Mouse (Mus musculus) left cerebral cortex, postnatal 14 days (tissue): ENCODE results near the gene Evx1. TPM values are rescaled to one million over a fixed set of nuclear protein-coding genes. Genes with fewer than 3 reads are reported as not detected.

ENCODE experiments used
- DNase-seq, 2 experiments: peaks; one replicate each; pipeline ENCODE4 v3.0.0; 2021 to 2022; ENCODE audit warnings: low spot score in 2 of 2, mixed read lengths in 1 of 2
- intact Hi-C: fragments of 180-260 bp; cut with DNase I; formaldehyde crosslinking; loops from one replicate; pipeline ENCODE4 v1.15.1; 2025
- long read RNA-seq, 2 experiments: library from polyadenylated mRNA; stranded (forward); transcript quantifications; one replicate each; pipeline ENCODE4 v2.0.0; 2021
- total RNA-seq, 2 experiments: library from RNA; stranded (reverse); gene quantifications; 2 replicates each; pipeline ENCODE4 v1.2.3; 2021

The Evx1 gene
- not detected for total RNA-seq
- long read RNA-seq, experiment 1 = 0 reads
- long read RNA-seq, experiment 2 = 0 reads

DNA sequence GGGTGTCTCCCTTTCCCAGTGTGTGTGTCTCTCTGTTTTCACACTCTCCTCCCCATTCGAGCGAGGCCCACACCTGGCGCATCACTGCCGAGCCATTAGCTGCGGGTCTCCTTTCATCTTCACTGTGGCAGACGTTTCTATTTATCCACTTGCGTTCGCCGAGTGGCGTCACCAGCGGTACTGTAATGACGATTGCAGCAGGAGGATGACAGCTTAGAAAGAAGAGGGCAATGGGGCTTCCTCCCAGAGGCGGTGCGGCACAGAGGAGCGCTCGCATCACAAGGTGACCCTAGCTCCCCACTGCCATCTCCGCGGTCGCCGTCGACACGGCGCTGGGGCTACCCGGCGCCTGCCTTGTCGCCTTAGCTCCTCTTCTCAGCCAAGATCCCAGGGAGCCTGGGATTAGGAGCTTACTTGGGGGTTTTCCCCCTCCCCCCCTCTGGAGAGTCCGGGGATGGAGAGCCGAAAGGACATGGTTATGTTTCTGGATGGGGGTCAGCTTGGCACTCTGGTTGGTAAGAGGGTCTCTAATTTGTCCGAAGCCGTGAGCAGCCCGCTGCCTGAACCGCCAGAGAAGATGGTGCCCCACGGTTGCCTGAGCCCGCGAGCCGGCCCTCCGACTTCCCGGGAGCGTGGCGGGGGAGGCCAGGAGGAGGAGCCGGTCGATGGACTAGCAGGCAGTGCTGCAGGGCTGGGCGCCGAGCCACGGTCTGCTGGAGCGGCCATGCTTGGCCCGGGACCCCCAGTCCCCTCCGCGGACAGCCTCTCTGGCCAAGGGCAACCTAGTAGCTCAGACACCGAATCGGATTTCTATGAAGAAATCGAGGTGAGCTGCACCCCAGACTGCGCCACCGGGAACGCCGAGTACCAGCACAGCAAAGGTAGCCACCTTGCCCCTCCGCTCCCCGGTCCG, at the start of gene Evx1:
TSS of gene Evx1 (plus strand) at position 108 of the 913 bp plus-strand sequence.
- no peak for DNase-seq
- intact Hi-C loops = loop anchor here (5.0 to 10.0 kb wide), 3 partner anchors 149 to 1141 kb away; partner anchors contain the start of gene Hoxa2

DNA sequence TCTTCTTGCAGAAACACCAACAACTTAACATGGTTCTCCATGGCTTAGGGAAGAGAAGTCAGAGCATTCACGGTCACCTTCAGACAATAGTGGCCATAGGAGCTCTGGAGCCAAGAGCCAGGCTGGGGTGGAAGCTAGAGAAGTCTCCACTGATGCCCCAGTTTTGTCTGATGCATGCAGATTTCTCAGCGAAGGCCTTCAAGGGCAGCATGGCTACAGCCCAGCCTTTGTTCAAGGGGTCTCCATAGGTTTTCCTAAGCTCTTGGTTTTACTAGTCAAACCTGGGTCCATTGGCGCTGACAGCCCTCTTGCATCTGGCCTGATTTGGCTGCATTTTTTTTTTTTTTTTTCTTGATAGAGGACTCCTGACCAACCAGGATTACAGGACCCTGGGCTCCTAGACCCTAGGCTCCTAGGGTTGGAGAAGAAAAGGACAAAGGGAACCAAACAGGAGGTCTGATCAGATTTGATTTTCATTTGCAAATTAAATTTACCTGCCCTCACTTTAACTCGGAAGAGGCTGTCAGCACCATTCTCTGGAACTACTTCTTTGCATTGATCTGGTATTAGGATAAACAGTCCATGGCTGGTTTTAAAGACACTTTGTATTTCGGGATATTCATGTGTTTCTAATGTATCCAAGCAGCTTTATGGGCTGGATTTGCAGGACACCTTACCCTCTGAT, 49.0 kb upstream of the Evx1 start:
- DNase-seq = no peak
- intact Hi-C loops = loop anchor here (5.0 kb wide), 2 partner anchors 458 to 653 kb away; no protein-coding TSS in a partner anchor

DNA sequence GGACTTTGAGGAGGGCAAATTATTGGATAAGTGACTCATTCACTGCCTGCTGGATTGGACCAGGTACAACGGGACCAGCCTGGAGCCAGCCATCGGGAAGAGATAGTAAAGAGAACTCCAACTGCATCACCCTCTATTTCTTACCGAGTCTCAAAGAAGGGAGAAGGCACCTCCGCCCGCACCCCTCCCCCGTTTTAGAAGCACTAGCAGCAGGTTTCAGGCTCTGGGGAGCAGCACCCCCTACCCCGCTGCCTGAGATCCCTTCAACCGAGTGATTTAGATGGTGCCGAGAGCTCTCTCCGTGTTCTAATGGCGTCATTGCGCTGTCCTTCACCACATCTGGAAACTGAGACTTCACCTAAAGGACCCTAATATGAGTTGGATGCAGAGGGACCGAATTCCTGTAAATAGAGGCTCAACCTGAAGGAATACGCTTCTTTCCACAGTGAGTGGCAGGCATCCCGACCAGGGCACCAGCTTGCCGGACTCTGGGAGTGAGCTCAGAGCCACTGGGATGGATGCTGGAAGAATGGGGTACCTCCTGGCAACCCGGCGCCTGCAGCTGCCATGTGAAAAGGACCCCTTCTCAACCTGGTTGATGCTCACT, 47.9 kb upstream of the Evx1 start:
- no peak for DNase-seq

DNA sequence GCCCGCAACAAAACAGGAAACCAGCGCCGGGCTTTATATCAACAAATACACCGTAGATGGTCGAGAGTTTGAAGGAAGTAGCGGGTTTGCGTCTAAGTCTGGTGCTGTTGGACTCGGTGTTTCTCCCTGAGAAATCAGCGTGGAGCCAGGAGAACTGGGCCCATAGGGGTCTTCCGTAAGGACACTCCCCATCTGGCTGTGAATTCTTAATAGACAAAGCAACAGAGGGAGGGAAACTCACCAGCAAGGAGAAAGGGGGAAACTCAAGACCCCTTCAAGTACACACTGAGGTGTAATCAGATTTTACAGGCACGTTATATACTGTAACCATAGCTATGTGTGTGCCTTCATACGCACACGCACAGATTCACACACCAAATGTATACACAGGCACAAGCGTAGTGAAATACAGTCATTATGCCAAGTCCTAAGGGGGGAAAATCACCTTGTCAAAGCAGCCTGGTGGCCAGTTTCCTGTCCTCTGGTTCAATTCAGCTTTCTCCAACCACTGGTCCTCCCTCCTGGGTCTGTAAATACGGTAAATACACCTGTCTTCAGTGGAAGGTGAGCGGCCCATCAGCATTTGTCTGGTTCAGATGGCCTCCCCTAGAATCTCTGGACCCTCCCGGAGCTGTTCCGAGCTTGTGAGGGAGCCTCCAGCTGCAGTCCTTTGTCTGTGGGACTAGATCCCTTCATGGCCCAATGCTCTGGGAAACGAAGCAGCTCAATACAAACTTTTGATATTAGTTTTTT, 47.2 kb upstream of the Evx1 start:
- intact Hi-C loops = no loop called here

More for the DNA sequence above, 47.9 kb upstream of the Evx1 start:
- intact Hi-C loops = no loop called here

DNA sequence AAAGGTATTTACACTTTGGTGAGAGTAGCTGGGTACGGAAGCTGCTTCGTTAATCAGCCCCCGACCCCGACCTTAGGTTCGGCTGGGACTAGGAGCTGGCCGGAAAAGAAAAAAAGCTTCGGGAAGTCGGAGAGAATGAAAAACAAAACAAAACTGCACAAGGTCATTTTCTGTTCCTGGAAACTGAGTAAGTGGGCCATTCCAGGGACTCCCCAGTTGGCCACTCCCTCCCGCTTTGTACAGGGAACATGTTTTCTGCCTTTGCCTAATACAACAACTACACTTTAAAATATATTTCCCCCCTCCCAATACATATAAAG, 46.7 kb upstream of the Evx1 start:
- intact Hi-C loops = no loop called here
- DNase-seq = no peak

More for the DNA sequence above, 47.2 kb upstream of the Evx1 start:
- DNase-seq = no peak

DNA sequence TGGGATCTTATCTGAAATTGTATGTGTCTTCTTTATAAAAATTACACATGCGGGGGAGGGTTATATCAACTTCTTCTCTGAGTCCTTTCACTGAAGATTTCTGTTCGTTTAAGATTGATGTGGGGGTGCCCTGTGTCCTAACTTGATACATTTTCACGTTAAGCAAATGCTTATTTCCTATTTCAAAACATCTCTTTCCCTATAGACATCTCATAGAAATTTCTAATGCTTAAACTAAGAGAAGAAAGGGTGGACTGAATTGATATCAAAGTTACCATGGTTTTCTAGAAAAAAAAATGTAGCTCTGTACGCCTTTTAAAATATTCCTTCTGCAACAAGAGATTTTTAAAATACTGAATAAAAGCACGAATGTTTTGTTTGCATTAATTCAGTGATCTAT, 46.1 kb upstream of the Evx1 start:
- DNase-seq = no peak
- intact Hi-C loops = no loop called here

DNA sequence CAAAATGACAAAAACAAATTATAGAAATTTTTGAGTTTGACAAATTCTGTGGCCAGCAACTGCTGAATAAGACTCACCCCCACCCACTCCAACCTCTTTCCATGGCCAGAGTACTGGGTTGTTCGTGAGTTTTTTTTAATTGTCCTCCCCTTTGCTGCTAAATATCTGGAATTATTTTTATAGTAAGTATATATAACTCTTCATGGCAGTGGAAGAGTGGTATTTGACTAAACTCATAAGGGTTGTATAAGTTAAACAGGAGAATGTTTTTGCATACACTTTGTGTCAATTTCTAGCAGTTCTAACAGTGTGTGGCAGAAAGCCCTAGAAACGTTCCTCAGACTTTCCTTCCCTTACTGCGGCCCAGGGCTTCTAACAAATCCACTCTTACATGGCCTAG, 45.6 kb upstream of the Evx1 start:
- intact Hi-C loops = no loop called here
- DNase-seq = no peak

DNA sequence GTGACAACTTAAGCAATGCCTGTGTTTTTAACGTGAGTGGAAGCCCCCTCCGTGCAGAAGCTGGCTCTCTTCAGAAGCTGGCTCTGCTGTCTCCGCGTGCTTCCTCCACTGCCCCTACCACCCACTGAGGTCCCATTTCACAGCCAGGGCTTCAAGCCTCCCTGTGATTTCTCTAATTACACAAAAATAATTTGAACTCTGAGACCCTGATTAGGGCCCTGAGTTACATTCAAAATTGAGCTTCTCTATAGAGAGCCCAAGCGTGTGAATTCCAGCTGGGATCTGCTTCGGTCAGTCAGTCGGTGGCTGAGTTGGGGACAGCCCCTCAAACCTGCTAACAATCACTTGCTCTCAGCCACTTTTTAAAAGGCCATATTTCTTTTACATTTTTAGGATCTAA, 45.0 kb upstream of the Evx1 start:
- intact Hi-C loops = no loop called here
- DNase-seq = no peak

DNA sequence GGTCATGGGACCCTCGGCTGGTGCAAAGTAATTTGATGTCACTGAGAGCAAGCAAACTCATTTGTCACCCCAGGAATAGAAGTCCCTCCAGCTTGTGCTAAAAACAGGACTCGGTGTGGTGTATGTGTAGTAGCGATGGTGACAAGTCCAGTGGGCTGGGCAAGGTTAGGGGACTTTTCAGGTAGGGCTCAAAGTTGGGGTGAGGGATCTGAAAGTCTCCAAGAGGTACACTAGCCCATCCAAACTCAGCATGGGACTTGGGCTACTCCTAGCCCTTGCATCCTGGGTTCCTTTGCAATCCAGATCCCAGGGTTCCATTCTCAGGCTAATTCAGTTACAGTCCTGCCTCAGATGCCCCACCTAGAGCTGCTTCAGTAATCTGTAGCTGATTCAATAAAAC, 44.5 kb upstream of the Evx1 start:
- DNase-seq = no peak
- intact Hi-C loops = no loop called here

DNA sequence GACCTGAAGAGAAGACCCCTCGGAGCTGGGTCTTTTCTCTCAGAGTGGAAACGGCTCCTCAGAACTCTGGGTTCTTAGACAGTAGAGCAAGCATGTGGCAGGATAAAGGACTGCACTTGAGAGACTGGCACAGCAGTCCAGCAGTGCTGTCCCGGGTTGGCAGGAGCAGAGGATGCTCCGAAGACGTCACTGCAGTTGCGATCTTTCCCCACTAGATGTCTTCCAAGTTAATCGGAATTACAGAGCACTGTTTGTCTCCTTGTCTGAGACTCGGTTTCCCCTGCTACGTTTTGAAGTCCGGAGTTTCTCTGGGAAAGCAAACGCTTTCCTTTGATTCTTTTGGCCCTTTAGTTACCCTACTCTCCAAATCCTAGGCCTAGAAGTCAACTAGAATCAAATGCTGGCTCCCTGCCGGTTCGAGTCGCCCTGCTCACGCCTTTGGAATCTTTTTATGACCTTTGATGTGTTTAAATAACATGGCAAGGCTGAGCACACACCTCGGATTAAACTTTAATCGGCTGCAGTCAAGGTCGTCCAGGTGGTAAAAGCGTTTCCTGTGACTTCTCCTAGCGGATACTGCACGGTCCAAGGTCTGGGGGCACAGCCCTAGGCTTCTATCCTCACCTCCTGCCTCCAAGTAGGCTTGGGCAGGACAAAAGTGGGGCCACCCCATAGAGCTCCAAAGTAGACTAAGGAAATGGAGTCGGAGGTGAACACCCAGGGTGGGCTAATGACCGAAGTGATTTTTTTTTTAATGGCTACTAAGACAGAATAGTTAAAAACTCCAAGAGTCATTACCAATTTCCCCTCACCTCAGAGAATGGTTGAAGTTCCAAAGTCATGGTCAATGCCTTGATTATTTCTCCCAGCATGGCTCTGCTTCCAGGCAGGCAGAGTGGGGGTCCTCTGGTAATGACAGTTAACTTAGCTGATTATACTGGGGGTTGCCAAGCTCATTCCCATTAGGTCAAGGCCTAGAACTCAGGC, 42.5 kb upstream of the Evx1 start:
- peak; percentile 63 to 71 for DNase-seq
- intact Hi-C loops = loop anchor here (5.0 to 10.0 kb wide), 2 partner anchors 304 to 567 kb away; no protein-coding TSS in a partner anchor

DNA sequence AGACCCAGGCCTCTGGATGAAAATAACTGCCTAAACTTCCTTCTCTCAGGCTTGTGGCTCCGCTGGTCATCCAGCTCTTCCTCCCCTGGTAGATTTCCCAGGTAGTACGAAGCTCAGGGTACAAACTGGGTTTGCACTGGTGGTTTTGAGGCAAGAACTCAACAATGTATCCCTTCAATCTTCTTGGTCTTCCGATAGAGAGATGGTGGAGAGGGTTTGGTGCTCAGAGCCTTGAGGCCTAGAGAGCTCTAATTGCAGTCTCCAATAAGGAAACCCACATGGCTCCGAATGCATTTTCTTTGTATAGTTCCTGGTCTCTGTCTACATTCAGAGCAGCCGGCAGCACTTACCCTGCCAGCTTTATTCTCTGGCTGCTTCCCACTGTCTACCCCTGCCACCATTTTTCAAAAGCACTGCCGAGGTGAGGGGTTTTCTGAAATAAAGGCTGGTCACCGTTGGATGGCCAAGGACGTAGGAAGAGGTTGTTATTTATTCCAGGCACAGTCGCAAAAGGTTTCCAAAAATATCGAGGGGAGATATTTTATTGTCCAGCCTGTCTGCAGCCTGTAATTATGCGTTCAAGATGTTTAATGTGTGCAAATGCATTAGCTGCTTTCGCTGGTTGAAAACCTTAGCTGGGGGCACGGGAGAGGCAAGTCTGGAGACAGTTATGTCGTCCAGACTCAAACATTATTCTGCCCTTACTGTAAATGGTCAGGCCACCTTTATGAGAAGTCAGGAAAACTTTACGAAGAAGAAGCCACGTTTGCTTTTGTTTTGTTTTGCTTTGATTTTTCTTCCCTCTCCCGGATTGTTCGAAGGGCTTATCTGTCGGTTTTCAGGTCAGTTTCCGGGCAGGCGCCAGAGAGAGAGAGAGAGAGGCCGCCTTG, 40.3 kb upstream of the Evx1 start:
- DNase-seq = no peak
- intact Hi-C loops = loop anchor here (5.0 to 10.0 kb wide), 2 partner anchors 302 to 564 kb away; no protein-coding TSS in a partner anchor

DNA sequence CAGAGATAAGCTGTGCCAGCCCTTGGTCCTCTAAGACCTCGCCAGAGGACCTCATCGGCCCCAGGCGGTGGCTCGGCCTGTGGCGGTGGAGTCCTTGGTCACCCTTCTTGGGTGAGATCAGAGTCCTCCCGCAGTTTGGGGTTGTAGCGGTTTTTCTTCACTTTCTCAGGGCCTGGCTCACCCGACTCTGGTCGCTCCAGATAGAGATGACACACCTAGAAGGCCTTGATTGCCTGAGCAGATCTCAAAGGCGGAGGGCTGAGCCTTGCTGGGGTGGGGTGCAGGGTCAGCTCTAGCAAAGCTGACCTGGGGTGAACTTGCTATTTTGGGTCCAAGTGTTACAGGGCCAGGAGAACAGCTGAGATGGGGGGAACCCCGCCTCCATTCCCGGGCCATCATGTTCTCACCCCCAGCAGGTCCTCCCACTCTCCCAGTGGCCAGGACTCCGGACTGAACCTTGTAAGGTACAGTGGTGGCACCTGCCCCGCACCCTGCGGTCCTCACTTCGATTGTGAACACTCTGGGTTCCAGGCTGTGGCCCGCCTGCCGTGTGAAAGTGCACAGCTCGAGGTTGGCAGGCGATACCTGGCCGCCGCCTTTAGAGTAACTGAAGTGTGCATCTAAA, 39.5 kb upstream of the Evx1 start:
- intact Hi-C loops = loop anchor here (5.0 to 10.0 kb wide), 2 partner anchors 301 to 564 kb away; no protein-coding TSS in a partner anchor
- DNase-seq = no peak

DNA sequence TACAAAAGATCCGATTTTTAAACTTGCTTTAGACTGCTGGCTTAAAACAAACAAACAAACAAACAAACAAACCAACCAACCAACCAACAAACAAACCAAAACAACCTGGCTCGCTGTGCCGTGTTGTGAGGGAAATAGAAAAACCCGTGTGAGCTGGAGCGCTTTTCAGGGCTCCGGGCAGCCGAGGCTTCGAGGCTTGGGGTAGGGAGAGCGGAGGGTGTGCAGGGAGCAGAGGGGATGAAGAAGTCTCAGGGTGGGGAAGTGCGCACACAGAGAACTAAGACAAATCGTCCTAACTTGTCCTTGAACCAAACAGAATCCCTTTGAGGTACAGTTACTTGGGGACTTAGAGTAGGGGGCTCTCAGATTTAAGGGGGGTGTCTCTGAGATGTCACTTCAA, 38.7 kb upstream of the Evx1 start:
- no peak for DNase-seq
- intact Hi-C loops = loop anchor here (5.0 to 10.0 kb wide), 2 partner anchors 300 to 563 kb away; no protein-coding TSS in a partner anchor

DNA sequence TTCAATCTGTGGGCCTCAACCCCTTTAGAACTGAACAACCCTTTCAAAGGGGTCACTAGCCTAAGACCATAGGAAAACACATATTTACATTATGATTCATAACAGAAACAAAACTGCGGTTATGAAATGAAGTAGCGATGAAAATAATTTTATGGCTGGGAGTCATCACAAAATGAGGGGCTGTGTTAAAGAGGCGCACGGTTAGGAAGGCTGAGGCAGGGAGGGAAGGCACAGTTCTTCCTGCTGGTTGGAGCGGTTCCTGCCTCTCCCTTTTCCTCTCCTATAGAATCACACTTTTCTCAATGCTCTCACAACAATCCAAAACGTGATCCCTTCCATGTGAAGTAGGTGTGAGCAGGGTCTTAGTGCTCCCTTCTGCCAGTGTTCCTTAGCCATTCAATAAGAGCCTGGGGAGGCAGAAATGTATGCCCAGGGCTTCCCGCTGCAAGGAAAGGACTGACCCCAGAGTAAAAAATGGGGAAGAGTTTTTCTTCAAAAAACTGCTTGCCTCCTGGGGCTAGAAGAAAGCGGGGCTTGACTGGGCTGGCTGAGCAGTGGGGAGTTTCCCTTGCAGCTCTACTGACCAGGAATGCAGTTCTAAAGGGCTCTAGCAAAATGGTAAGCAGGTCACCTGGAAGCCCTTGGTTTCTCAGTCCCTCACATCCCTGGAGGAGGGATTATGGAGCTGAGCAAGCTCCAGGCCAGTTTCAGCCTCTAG, 37.6 kb upstream of the Evx1 start:
- intact Hi-C loops = loop anchor here (10.0 kb wide), 1 partner anchor 299 kb away; no protein-coding TSS in a partner anchor

DNA sequence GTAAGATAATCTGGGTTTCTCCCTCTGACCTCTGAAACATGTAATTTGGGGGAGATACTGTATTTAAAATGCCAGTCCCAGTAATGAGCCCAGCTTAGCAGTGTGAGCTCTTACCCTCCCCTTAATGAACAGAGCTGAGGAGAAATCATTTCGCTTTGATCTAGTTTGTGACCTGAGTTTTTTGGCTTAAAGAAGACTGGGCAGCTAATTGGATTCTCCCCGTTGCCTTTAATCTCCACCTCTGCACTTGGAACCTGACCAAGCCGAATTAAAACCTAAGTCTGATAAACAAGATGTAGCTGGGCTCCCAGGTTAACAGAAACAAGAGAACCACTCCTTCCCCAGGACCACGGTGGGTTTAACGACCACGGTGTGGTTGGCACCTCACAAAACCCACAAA, 36.9 kb upstream of the Evx1 start:
- intact Hi-C loops = loop anchor here (10.0 kb wide), 1 partner anchor 298 kb away; no protein-coding TSS in a partner anchor

More for the DNA sequence above, 37.6 kb upstream of the Evx1 start:
- DNase-seq = no peak

DNA sequence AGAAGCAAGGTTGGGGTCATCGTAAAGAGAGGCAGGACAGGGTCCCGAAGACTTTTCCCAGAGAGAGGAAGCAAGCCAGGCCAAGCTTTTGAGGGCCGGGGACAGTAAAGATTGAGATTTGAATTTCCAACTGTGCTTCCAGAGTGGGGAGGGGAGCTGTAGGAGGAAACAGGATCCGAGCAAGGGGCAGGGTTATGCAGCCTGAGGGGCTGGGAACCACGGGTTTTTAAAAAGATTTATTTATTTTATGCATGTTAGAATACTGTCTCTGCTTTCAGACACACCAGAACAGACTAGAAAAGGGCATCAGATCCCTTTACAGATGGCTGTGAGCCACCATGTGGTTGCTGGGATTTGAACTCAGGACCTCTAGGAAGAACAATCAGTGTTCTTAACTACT, 36.4 kb upstream of the Evx1 start:
- no peak for DNase-seq
- intact Hi-C loops = loop anchor here (10.0 kb wide), 1 partner anchor 298 kb away; no protein-coding TSS in a partner anchor

More for the DNA sequence above, 36.9 kb upstream of the Evx1 start:
- DNase-seq = no peak
